Mouse (Mus musculus) Muller cell, postnatal 12 days (primary cell): ENCODE data around the gene Mef2b.

Experiments
- DNase-seq: peaks from one replicate; pipeline ENCODE4 v3.0.0-alpha.2; 2015; ENCODE audit errors: inconsistent ontology term

Mef2b gene

DNA sequence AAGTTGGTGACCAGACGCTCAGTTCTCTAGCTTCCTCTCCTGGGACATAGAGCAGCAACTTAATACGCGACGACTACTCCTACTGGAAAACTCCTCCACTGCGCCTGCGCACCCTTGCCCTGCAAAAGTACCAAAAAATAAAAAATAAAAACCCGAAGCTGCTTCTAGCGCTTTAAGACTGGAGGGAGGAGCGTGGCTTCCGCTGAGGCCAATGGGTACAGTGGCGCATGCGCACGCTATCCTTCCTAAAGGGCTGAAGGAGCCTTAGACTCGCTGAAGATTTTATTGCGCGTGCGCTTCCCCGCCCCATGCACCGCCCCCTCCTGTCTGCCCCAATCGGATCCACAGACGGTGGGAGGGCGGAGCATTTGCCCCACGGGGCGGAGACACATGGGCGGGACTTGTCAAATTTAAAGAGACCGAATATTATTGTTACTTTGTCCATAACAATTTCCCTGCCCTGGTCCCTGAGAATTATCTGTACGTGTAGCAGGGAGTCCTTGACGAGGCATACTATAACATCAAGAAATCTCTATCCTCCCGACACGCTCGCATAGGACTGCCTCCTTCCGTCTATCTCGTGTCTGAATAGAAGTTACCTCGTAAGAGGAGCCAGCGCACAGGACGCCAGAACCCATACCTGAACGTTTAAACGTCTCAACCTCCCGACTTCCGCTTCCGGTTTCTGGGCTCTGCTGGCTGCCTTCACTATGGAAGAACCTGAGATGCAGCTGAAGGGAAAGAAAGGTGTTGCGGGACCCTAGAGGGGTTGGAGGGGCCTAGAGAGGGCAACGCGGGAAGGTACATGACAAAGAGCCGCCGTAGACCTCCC is at the start of gene Mef2b, which contains the start of the genes Rfxank and Borcs8:
Gene Mef2b (plus strand): TSS at position 686 of the 832 bp plus-strand sequence.
Gene Rfxank (minus strand): TSS at position 129 of the 832 bp plus-strand sequence.
Gene Borcs8 (plus strand): TSS at position 474 of the 832 bp plus-strand sequence.
- peak; percentile 99 for DNase-seq

DNA sequence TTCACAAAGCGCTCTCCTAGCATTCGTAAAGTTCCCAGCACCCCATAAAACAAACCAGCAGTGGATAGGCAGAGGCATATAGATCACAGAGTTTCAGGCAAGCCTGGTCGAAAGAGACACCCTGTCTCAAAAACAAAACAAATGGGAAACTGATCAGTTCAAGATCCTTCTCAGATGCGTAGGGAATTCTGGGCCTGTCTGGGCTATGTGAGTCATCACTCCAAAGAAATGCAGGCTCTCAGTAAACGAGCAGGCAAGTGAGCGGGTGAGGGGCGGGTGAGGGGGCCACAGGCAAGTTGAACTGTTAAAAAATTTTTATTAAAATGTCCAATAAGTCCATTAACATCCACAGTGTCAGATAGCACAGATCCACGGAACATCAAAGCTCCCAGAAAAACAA is 46.7 kb upstream of the Mef2b start:
- no peak for DNase-seq

DNA sequence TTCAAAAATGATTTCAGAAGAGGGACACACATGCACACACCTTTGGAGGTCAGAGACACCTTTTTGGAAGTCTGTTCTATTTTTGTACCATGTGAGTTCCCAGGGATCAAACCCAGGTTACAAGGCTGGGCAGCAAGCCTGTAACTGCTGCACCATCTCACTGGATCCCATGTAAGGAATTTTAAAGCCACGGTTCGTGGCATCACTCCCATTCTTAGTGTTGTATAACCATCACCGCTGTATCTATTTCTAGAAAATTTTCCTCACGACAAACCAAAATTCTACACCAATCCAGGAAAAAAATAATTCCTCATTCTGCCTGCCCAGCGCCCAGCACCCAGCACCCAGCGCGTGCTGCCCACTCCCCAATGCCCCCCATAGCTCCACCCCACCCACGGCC is 40.2 kb upstream of the Mef2b start:
- no peak for DNase-seq

DNA sequence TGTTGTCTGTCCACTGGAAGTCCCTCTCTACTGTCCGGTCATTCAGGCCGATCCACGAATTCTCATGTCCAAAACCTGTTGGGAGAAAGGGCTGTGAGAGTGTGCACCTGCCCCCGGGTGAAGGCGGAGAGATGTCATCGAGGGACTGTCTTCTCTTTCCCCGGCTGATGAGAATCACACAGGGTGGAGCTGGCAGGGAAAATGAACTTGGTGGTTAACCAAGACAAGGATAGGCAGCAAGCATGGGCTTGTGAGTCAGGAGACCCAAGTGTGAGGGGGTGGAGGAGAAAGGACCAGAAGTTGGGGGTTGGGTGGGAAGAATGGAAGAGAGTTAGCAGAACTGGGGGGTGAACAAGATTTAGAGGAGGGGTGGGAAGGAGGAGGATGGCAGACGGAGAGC is 39.3 kb upstream of the Mef2b start:
- no peak for DNase-seq

DNA sequence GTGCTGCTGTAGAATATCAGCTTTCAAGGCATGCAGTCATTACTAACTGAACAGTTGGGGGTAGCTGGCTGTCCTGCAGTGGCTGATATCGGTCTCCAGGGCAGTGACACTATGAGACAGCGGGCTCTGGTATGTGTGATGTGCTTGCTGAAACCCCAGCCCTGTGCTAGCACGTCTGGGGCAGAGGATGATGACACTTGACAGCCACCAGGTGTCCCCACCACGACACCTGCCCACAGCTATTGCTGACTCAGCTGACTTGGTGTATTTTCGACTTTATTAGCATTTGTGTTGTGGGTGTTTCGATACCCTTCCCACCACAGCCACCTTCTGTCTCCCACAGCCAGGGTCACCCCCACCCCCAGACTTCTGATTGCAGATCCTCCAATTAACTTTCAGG is 35.0 kb upstream of the Mef2b start:
- peak; percentile 63 for DNase-seq

DNA sequence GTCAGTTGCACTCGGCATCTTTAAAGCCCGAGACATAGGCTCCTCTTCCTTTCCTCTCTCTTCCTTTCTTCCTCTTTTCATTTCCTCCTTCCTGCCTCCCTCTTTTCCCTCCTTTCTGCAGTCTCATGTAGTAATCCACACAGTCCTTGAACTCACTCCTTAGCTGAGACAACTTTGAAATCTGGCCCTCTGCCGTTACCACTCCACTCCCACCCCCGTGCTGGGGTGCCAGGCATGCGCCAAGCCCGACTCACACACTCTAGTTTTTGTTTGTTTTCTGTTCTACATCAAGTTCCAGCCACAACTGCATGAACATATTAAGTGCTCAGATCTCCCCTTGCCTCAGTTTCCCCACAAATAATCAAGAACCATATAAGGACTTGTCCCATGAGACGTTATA is 34.6 kb upstream of the Mef2b start:
- DNase-seq, result no peak

DNA sequence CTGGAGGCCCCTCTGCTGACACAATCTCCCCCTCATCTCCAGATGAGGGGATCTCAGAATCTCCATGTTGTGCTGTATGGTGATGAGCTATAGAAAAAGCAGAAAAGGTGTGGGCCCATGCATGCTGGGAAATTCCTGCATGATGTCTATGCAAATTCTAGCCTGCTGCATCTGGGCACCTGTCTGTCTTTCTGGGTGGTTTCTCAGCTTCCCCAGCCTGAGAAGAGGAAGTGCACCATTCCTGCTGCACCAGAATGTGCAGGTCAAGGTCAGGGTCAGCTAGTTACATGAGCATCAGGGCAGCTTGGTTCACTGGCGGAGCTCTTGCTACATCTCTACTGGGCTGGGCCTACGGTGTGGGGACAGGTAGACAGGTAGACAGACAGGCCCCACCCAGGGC is 29.1 kb upstream of the Mef2b start:
- DNase-seq, result no peak

DNA sequence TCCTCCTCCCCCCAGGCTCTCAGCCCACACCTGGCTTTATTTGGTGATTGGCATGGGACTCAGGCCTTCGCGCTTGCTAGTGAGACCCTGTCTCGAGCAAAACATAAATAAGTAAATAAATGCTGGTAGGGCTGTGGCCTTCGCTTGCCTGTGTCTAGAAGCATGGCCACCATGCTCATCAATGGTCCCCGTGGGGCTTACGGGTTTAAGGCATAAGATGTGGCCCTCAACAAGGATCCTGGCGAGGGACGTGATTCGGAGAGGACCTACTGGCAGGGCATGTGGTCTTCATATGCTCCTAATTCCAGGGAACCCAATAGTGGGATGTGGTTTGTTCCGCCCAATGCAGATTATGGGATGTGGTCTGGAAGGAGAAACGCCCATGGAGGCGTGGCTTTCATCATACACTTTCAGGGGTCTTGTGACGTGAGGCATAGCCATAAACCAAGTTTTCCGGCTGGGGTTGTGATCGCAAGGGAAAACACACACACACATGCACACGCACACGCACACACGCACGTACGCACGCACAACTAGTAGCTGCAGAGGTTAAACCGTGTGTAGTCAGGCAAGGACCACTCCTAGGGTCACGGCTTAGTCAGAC is 28.2 kb upstream of the Mef2b start:
- no peak for DNase-seq

DNA sequence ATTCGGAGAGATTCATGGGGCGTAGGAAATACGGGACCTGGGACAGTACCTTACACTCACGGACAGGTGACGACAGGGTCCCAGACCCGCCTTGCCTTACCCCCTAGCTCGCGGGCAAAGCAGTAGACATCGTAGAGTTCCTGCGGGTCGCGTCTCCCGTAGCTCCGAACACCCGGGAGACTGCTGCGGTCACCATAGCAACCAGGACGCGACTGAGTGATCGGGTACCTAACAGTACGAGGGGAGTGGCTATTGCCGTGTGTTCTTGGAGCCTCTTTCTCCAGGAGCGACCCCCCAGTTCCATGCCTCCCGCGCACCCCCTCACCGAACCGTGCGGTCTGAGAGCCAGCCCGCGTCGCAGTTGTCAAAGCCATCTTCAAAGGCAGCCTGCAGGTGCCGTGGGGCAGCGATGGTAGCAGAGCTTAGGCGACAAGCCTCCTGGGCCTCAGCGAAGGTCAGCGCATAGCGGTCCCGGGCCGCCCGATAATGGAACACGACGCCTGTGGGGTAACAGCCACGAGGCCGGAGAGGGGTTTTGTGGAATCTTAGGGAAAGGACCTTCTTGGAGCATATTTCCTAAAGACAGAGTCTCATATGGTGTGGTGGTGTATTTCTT is 27.0 kb upstream of the Mef2b start:
- no peak for DNase-seq

DNA sequence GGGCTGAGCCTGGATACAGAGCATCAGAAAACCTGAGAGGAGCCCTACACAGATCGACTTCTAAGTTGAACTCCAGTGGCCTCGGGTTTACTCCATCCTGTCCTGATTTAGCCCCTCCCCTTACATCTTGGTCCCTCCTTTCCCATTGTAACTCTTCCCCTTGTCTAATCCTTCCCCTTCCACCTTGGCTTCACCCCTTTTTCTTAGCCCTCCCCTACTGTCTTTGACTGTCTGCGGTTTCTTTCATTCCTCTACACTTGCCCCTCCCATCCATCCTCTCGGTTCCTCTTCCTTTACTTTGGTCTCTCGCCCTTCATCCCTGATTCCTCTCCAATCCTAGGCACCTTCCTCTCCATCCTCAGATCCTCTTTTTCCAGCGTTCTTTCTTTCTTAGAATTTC is 25.0 kb upstream of the Mef2b start:
- DNase-seq, result no peak

DNA sequence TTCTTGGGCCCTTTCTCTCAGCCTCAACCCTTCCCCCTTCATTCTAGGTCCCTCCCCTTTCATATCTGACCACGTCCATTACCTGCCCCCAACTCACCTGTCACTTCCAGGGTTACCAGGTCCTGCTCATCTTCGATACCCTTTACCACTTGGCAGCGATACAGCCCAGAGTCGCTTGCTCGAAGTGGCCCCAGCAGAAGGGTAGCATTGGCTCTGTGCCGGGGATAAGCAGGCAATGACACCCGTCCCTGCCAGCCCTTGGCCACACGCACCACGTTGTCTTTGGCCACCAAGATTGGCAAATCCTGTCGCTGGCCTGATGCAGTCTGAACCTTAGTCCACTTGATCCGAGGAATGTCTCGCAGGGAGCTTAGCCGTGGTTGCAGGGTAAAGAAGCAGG is 24.6 kb upstream of the Mef2b start:
- no peak for DNase-seq

DNA sequence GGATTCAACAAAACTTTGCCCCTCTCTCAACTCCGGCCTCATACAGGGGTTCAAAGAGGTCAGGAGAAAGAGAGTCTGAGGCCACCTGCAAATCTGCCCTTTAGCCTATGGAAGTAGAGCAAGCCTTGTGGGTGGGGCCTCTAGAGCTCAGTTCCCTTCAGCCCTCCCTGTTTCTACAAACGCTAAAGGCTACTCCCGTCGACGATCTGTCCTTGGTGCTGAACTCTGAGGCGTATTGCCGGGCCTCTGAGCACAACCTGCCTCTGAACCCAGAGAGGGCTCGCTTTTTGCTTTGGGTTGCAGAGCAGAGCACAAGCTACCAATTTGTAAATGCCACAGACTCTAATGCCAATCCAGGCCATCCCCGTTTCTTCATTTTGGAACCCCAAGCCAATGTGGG is 21.9 kb upstream of the Mef2b start:
- DNase-seq, result peak; percentile 38

DNA sequence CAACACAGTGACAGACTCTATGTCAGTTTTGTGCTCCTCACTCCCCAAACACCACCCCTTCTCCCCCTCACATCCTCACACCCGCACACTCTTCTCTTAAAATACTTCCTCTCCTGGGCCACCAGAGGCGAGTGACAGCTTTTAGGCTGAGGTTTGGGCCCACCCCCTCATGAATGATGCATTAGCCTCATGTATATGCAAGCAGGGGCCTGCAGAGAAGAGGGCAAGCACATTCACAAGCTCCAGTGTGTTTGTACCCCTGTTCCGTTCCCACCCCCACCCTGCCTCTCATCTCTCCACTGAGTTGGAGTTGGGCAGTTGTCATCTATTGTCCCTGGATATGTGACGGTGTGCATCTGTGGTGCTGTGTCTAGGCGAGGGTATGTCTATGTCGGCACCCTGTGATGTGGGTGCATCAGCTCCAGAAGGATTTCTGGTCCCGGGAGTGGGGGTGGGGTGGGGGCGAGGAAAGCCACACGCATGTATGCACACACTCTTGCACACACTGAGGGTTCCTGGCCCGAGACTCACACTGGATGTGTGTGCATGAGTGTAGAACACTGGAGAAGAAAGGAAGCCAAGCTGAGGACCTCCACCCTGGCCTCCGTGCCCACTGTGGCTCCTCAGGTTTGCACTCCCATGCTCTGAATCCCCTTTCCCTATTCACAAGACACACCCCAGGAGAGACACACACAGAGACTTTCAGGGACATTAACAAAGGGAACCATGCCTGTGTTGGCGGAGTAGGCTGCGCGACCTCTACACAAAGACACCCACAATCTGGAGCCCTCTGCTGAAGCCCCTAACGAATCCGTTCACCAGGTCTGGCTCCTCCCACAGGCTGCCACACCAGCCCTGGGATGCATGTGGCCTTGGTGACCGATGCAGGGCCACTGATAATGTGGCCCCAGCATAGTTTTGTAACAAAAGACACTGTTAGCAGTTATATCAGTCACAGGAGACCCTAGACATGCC is 20.5 kb upstream of the Mef2b start:
- no peak for DNase-seq

DNA sequence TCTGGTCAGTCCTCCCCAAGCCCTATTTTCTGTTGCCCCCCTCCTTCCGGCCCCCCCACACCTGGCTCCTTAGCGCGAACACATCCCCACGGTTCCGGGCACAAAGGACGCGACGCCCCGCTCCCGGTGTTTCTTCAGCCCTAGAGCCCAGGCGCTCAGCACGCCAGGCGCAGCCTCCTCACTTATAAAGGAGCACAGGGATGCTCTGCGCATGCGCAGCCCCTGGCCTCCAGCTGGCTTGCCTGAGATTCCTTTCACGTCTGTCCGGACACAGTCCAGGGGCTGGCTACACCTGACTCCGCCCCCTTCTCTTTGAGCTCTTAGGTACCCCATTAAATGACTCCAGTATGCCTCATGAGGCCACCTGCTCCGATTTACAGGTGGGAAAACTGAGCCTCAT is 18.8 kb upstream of the Mef2b start, which contains the start of gene Ncan:
Gene Ncan (minus strand): TSS at position 207 of the 400 bp plus-strand sequence.
- DNase-seq, result peak; percentile 50

DNA sequence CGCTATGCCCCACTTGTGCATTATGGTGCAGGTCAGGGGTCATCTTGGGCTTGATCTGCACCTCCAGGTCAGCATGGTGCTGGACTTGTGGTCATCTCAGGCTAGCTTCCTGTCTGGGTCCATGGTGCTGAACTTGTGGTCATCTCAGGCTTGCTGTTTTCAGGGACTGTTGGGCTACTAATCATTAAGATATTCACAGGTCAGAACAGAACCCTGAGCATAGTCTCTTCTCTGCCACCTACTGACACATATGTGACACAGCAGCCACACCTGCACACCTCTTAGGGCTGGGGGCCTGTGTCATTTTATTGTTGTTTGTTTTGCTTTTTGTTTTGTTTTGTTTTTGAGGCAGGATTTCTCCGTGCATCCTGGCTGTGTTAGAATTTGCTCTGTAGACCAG is 16.6 kb upstream of the Mef2b start:
- no peak for DNase-seq

DNA sequence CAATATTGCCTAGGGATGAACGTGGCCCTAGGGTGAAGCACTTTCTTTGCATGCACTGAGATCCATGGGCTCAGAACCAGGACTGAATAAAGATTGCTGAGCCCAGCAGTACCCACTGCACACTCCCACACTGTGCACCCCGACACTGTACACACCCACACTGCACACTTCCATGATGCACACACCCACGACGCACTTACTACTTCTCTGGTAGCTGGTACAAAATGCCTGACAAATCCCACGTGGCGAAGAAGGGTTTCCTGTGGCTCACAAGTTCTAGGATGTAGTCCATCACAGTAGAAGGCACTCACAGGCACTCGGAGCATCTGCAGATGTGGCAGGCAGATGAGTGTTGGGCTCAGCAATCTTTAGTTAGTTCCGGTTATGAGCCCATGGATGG is 14.5 kb upstream of the Mef2b start:
- no peak for DNase-seq

DNA sequence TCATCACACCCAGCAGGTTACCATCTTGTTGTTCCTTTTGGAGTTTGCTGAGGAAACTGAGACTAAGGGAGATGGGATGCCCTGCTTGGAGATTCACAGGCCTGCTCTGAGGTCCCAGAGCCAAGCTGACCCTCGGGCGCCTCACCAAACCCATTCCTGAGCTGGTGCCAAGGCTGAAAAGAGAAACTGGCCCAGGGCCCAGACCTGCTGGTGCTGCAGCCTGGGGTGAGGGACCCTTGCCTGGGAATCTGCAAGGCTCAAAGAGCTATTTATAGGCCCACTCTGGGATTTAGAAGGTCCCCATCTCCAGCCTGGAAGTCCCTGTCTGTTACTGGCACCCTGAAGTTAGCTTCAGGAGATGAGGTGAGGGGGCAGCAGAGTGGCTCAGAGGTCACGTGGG is 11.1 kb upstream of the Mef2b start:
- peak; percentile 88 for DNase-seq

DNA sequence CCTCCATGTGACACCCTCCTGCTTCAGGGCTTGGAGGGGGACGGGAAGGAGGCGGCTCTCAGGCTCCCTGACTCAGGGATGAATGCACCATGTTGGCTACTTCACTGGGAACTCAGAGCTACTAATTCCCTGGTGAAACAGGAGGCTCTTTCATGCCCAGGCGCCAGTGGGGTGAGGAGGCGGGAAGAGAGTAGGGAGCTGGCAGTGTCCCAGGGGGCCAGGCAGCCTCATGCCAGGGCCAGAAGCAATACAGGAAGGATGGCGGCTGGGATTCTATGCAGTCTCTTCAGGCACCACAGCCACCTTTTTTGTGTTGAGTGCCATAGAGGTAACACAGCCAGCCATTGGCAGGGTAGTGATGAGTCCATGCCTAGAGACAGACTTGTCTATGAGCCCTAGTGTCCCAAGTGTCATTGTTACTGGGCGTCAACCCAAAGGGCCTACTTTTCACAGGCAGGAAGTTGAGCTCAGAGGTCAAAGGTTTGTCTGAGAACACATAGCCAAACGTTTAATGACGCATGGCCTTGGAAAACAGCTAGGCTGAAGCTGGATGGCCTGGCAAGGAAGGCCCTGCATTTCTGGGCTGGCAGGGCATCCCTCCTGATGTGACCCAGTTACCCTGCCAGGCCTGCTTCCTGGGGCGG is 10.1 kb upstream of the Mef2b start:
- DNase-seq, result peak; percentile 96

DNA sequence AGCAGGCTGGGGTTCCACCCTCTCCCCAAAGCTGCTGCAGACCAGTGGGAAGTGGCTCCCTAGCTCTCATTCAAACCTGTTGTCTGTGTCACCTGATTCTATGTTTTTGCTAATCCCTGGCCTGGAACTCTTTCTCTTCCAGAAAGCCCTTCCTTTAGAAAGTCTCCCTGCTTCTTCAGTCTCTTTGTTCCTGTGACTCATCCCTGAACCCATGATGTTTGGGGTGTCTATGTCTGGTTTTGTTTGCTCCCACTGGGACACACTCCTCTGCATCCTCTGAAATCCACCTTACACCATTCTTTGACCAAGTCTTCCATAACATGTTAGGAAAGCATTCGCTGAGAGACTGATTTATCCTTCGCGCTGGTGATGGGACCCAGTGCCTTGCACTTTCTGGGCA is 9.4 kb upstream of the Mef2b start:
- DNase-seq, result no peak

DNA sequence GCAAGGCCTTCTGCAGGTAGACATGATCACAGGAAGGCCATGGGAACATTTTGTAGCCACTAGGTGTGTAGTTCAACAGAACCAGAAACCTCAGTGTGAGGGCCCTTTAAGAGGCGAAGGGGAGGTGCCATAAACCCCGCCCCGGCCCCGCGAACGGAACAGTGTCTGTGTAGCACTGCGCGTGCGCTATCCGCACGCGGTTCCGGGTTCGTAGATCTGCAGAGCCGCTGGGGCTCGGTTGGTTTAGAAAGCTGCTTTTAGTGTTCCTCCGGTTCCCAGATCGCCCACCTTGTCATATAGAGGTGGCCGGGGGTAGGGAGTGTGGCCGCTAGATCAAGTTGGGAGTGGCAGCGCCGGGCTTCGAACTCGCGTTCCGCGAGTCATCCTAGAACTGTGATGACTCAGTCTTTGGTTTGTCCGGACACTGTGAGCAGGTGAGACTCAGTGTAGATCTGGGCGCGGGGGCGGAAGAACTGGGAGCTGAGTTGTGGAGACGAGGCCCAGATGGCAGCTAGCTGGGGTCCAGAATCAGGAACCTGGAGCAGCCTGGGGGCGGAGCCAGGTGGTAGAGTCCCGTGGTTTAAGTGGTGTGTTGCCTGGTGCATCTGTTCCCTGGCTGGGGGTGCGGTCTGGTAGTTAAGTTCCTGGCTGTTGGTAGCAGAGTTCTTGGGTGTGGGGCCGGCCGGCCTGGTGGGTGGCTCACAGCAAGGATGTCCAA is 8.2 kb upstream of the Mef2b start, which contains the start of gene Nr2c2ap:
Gene Nr2c2ap (plus strand): TSS at position 168 of the 718 bp plus-strand sequence.
- DNase-seq, result peak; percentile 90
